8 mouse cellular contexts compared by ENCODE assay signal in genomic region chr16:18811032-18811431, GRCm38 (mm10). TPM values are rescaled to one million over a fixed set of nuclear protein-coding genes. Genes with fewer than 3 reads are reported as not detected.
A peak's percentile ranks its signal among the peaks of the same experiment; 100 is the strongest.
DNase-seq lines count a peak whose midpoint lies in the region; ATAC-seq and TF ChIP-seq lines count a peak whose summit lies in the region.

No protein-coding gene starts in this region.

- WGBS in heart, embryonic 16.5 days: 3% methylated on average over 5 of the region's 5 CpGs
- WGBS in forebrain, postnatal 0 days: 10% methylated on average over 5 of the region's 5 CpGs
- WGBS in liver, postnatal 0 days (ENCODE audit: insufficient replicate concordance): 4% methylated on average over 5 of the region's 5 CpGs

- peak; percentile 12; the same call in 1 of the 2 replicates for ATAC-seq in heart, embryonic 16.5 days (replicated peaks; ENCODE audit: extremely low read depth, insufficient read depth, low FRiP score)
- no peak for ATAC-seq in forebrain, postnatal 0 days
- peak; percentile 32 for ATAC-seq in liver, postnatal 0 days

- peaks cover 34% of the 10 kb centered on the region for H3K36me3 ChIP-seq in heart, embryonic 16.5 days (ENCODE audit: control insufficient read depth, insufficient read depth)
- peaks cover 11% of the 10 kb centered on the region for H3K36me3 ChIP-seq in forebrain, postnatal 0 days (ENCODE audit: insufficient read depth)
- peaks cover 35% of the 10 kb centered on the region for H3K36me3 ChIP-seq in liver, postnatal 0 days (replicated peaks; ENCODE audit: insufficient read depth, low read length)

- H3K27ac ChIP-seq in heart, embryonic 16.5 days (ENCODE audit: low read length): peak overlapping the region; percentile 25; the same call in 1 of the 2 replicates
- H3K27ac ChIP-seq in forebrain, postnatal 0 days (ENCODE audit: low read depth, low read length): no peak overlapping the region
- H3K27ac ChIP-seq in liver, postnatal 0 days (ENCODE audit: low read depth): peak overlapping the region; percentile 94

- TF ChIP-seq CTCF in forebrain, postnatal 0 days (IDR thresholded peaks at IDR 0.05; ENCODE audit: low read depth): no peak
- no peak for TF ChIP-seq CTCF in liver, postnatal 0 days (IDR thresholded peaks at IDR 0.05; ENCODE audit: low read depth)

- no peak for TF ChIP-seq EP300 in liver, postnatal 0 days (IDR thresholded peaks at IDR 0.05; ENCODE audit: low read depth)

- H3K9ac ChIP-seq in heart, embryonic 16.5 days (ENCODE audit: low read length): peak overlapping the region; percentile 83
- peak overlapping the region; percentile 84 for H3K9ac ChIP-seq in forebrain, postnatal 0 days
- H3K9ac ChIP-seq in liver, postnatal 0 days (replicated peaks): peak overlapping the region; percentile 97

- DNase-seq in heart, adult 9 months (ENCODE audit: low spot score in 2 of 2): no peak
- DNase-seq in R1 (ENCODE audit: low read depth, low spot score): peak; percentile 65
- DNase-seq in forebrain, postnatal 0 days: no peak
- DNase-seq in liver, postnatal 0 days: no peak
- no peak for DNase-seq in right cerebral cortex, postnatal 36 days (ENCODE audit: low spot score in 2 of 2)
- DNase-seq in thymus, postnatal 14 days: no peak
- no peak for DNase-seq in urinary bladder, postnatal 14 days (ENCODE audit: low spot score)

- H3K9me3 ChIP-seq in heart, embryonic 16.5 days (replicated peaks; ENCODE audit: control insufficient read depth, low read length): no peaks in the 10 kb centered on the region
- no peaks in the 10 kb centered on the region for H3K9me3 ChIP-seq in forebrain, postnatal 0 days (ENCODE audit: low read length)
- no peaks in the 10 kb centered on the region for H3K9me3 ChIP-seq in liver, postnatal 0 days (ENCODE audit: low read length)

- peak overlapping the region; percentile 68 for H3K4me3 ChIP-seq in heart, embryonic 16.5 days (ENCODE audit: low read length)
- peak overlapping the region; percentile 90 for H3K4me3 ChIP-seq in forebrain, postnatal 0 days (ENCODE audit: low read depth, low read length)
- peak overlapping the region; percentile 89 for H3K4me3 ChIP-seq in liver, postnatal 0 days (ENCODE audit: low read depth, low read length)

- H3K4me1 ChIP-seq in heart, embryonic 16.5 days (ENCODE audit: control insufficient read depth, insufficient read depth, low read length): peaks cover 16% of the 10 kb centered on the region
- 0 out of 2 replicates have a peak, but pooled peaks cover 8% of the 10 kb centered on the region for H3K4me1 ChIP-seq in forebrain, postnatal 0 days (ENCODE audit: insufficient read depth)
- H3K4me1 ChIP-seq in liver, postnatal 0 days (ENCODE audit: insufficient read depth): peaks cover 15% of the 10 kb centered on the region

- peak overlapping the region; percentile 95 for H3K4me2 ChIP-seq in heart, embryonic 16.5 days (ENCODE audit: low read depth, low read length)
- peak overlapping the region; percentile 90 for H3K4me2 ChIP-seq in forebrain, postnatal 0 days (ENCODE audit: low read depth)
- H3K4me2 ChIP-seq in liver, postnatal 0 days (ENCODE audit: low read depth, low read length): peak overlapping the region; percentile 98

- H3K27me3 ChIP-seq in heart, embryonic 16.5 days (ENCODE audit: control insufficient read depth, insufficient read depth, low read length): no peaks in the 10 kb centered on the region
- H3K27me3 ChIP-seq in forebrain, postnatal 0 days (ENCODE audit: insufficient read depth, low read length): no peaks in the 10 kb centered on the region
- H3K27me3 ChIP-seq in liver, postnatal 0 days (ENCODE audit: insufficient read depth, low read length): no peaks in the 10 kb centered on the region

RNA-seq across cellular contexts. Expression of gene Ufd1, which starts 0.5 kb away (rescaled TPM):
- polyA plus RNA-seq in heart, embryonic 16.5 days (2015; fragmentation: Nextera tagmentation; extraction: Ambion mirVana): 67.9 and 75.5 TPM in 2 replicates
- 70.3 and 73.9 TPM in 2 replicates for total RNA-seq in forebrain, postnatal 0 days (2014; rRNA removed)
- polyA plus RNA-seq in forebrain, postnatal 0 days (2015; fragmentation: Nextera tagmentation; extraction: Ambion mirVana): 124 and 134 TPM in 2 replicates
- 39.2 and 41.0 TPM in 2 replicates for polyA plus RNA-seq in liver, postnatal 0 days (2015; fragmentation: Nextera tagmentation; extraction: Ambion mirVana)

RNA-seq across cellular contexts. Expression of gene Cdc45, which starts 0.8 kb away (rescaled TPM):
- 37.6 and 39.2 TPM in 2 replicates for polyA plus RNA-seq in heart, embryonic 16.5 days (2015; fragmentation: Nextera tagmentation; extraction: Ambion mirVana)
- 7.0 and 11.7 TPM in 2 replicates for total RNA-seq in forebrain, postnatal 0 days (2014; rRNA removed)
- polyA plus RNA-seq in forebrain, postnatal 0 days (2015; fragmentation: Nextera tagmentation; extraction: Ambion mirVana): 5.5 and 6.4 TPM in 2 replicates
- polyA plus RNA-seq in liver, postnatal 0 days (2015; fragmentation: Nextera tagmentation; extraction: Ambion mirVana): 15.8 and 18.7 TPM in 2 replicates

RNA-seq across cellular contexts. Expression of gene 2510002D24Rik, which starts 25.3 kb away (rescaled TPM):
- 39.6 and 40.0 TPM in 2 replicates for polyA plus RNA-seq in heart, embryonic 16.5 days (2015; fragmentation: Nextera tagmentation; extraction: Ambion mirVana)
- 21.2 and 25.6 TPM in 2 replicates for total RNA-seq in forebrain, postnatal 0 days (2014; rRNA removed)
- polyA plus RNA-seq in forebrain, postnatal 0 days (2015; fragmentation: Nextera tagmentation; extraction: Ambion mirVana): 16.9 and 44.1 TPM in 2 replicates
- 9.7 and 11.8 TPM in 2 replicates for polyA plus RNA-seq in liver, postnatal 0 days (2015; fragmentation: Nextera tagmentation; extraction: Ambion mirVana)

RNA-seq across cellular contexts. Expression of gene Gm28539, which starts 25.4 kb away (rescaled TPM):
- polyA plus RNA-seq in heart, embryonic 16.5 days (2015; fragmentation: Nextera tagmentation; extraction: Ambion mirVana): not detected in 2 replicates
- not detected in 2 replicates for total RNA-seq in forebrain, postnatal 0 days (2014; rRNA removed)
- polyA plus RNA-seq in forebrain, postnatal 0 days (2015; fragmentation: Nextera tagmentation; extraction: Ambion mirVana): not detected in 2 replicates
- not detected in 2 replicates for polyA plus RNA-seq in liver, postnatal 0 days (2015; fragmentation: Nextera tagmentation; extraction: Ambion mirVana)

RNA-seq across cellular contexts. Expression of gene Cldn5, which starts 34.4 kb away (rescaled TPM):
- 32.1 and 38.8 TPM in 2 replicates for polyA plus RNA-seq in heart, embryonic 16.5 days (2015; fragmentation: Nextera tagmentation; extraction: Ambion mirVana)
- 153 and 182 TPM in 2 replicates for total RNA-seq in forebrain, postnatal 0 days (2014; rRNA removed)
- 126 and 137 TPM in 2 replicates for polyA plus RNA-seq in forebrain, postnatal 0 days (2015; fragmentation: Nextera tagmentation; extraction: Ambion mirVana)
- 11.5 and 13.9 TPM in 2 replicates for polyA plus RNA-seq in liver, postnatal 0 days (2015; fragmentation: Nextera tagmentation; extraction: Ambion mirVana)
